ENCODE assay signal across 28 mouse cellular contexts in the genomic region with DNA sequence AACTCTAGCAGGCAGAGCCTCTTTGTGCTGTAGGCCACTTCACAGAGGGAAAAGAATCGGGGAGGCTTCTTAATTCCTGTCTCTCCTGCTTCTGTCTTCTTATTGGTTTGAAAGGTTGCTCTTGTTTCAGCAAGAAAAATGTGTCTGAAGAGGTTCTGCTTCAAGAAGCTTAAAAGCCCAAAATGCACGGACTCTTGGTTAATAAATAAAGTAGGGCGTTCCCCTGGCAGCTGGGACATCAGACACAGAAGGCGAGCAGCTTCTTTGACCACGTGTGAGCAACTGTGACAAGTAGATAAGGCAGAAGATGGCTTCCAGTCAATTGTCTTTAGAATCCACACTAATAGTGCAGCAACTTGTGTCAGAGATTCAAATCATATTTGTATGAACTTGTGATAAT.
DNase-seq lines count a peak whose midpoint lies in the region; ATAC-seq and TF ChIP-seq lines count a peak whose summit lies in the region.
"Had no signal": no experiment of that assay in that cellular context is flagged by ENCODE, and none has a peak within 500 bp of the region (broad histone marks: within the 10 kb centered on the region; RNA-seq: fewer than 3 reads in every experiment).

No protein-coding gene starts in this region.

- WGBS in kidney, embryonic 14.5 days, result 31% methylated on average over 5 of the region's 5 CpGs
- WGBS in kidney, embryonic 15.5 days, result 33% methylated on average over 5 of the region's 5 CpGs
- WGBS in stomach, postnatal 0 days, result 40% methylated on average over 5 of the region's 5 CpGs

- no peak for ATAC-seq in kidney, embryonic 14.5 days (ENCODE audit: low FRiP score, low TSS enrichment)
- ATAC-seq in kidney, embryonic 15.5 days (replicated peaks; ENCODE audit: low FRiP score), result no peak
- no peak for ATAC-seq in stomach, postnatal 0 days (ENCODE audit: low FRiP score, low TSS enrichment)
- ATAC-seq: activated CD4-positive, CD25-positive, alpha-beta regulatory T cell, adult 4 months; forebrain, postnatal 0 days; intestine, postnatal 0 days had no signal

- H3K9ac ChIP-seq in kidney, embryonic 14.5 days (ENCODE audit: low read depth, low read length), result no peak overlapping the region
- H3K9ac ChIP-seq in kidney, embryonic 15.5 days, result no peak overlapping the region
- no peak overlapping the region for H3K9ac ChIP-seq in stomach, postnatal 0 days (ENCODE audit: low read length)
- H3K9ac ChIP-seq: embryonic facial prominence, embryonic 12.5 days; forebrain, postnatal 0 days; heart, embryonic 12.5 days; hindbrain, embryonic 14.5 days; limb, embryonic 13.5 days; liver, embryonic 13.5 days; lung, embryonic 14.5 days; neural tube, embryonic 15.5 days had no signal

- H3ac ChIP-seq in myocyte (ENCODE audit: control insufficient read depth, insufficient read length), result no peak overlapping the region

- no peak overlapping the region; the same call in 1 of the 2 replicates for H3K27ac ChIP-seq in kidney, embryonic 14.5 days (ENCODE audit: low read depth, low read length)
- H3K27ac ChIP-seq in kidney, embryonic 15.5 days, result peak overlapping the region; percentile 41; the same call in 1 of the 2 replicates
- H3K27ac ChIP-seq in stomach, postnatal 0 days (replicated peaks), result no peak overlapping the region
- H3K27ac ChIP-seq: embryonic facial prominence, embryonic 12.5 days; heart, adult 2 months; hindbrain, embryonic 14.5 days; limb, embryonic 13.5 days; liver, embryonic 13.5 days; neural tube, embryonic 15.5 days had no signal

- H3K4me2 ChIP-seq in kidney, embryonic 14.5 days (replicated peaks; ENCODE audit: low read depth, low read length), result no peak overlapping the region
- H3K4me2 ChIP-seq in kidney, embryonic 15.5 days, result no peak overlapping the region
- peak overlapping the region; percentile 38 for H3K4me2 ChIP-seq in myocyte (ENCODE audit: low read depth)
- H3K4me2 ChIP-seq in stomach, postnatal 0 days (replicated peaks; ENCODE audit: low read depth), result no peak overlapping the region
- H3K4me2 ChIP-seq: embryonic facial prominence, embryonic 12.5 days; heart, embryonic 12.5 days; hindbrain, embryonic 14.5 days; limb, embryonic 13.5 days; liver, embryonic 13.5 days; lung, embryonic 14.5 days; midbrain, embryonic 11.5 days; neural tube, embryonic 15.5 days had no signal

- TF ChIP-seq CTCF in stomach, postnatal 0 days (IDR thresholded peaks at IDR 0.05; ENCODE audit: low read depth), result no peak

- no peaks in the 10 kb centered on the region for H3K9me3 ChIP-seq in kidney, embryonic 14.5 days (ENCODE audit: control insufficient read depth, low read length)
- H3K9me3 ChIP-seq in kidney, embryonic 15.5 days (replicated peaks), result no peaks in the 10 kb centered on the region
- no peaks in the 10 kb centered on the region for H3K9me3 ChIP-seq in stomach, postnatal 0 days (ENCODE audit: control insufficient read depth, low read length)
- H3K9me3 ChIP-seq: embryonic facial prominence, embryonic 12.5 days; heart, embryonic 12.5 days; limb, embryonic 13.5 days; liver, embryonic 13.5 days; neural tube, embryonic 15.5 days had no signal

- H3K4me1 ChIP-seq in kidney, embryonic 14.5 days (ENCODE audit: control insufficient read depth, insufficient read depth, low read length), result peaks cover 10% of the 10 kb centered on the region
- peaks cover 31% of the 10 kb centered on the region for H3K4me1 ChIP-seq in kidney, embryonic 15.5 days
- no peaks in the 10 kb centered on the region for H3K4me1 ChIP-seq in stomach, postnatal 0 days (replicated peaks; ENCODE audit: control insufficient read depth, insufficient read depth)
- H3K4me1 ChIP-seq: embryonic facial prominence, embryonic 12.5 days; heart, embryonic 12.5 days; liver, embryonic 13.5 days; neural tube, embryonic 15.5 days had no signal

- no peak for TF ChIP-seq POLR2A in myocyte (IDR thresholded peaks at IDR 0.05; ENCODE audit: insufficient read length, low read depth)

- no peaks in the 10 kb centered on the region for H3K36me3 ChIP-seq in kidney, embryonic 14.5 days (ENCODE audit: control insufficient read depth, insufficient read depth, low read length)
- no peaks in the 10 kb centered on the region for H3K36me3 ChIP-seq in kidney, embryonic 15.5 days
- no peaks in the 10 kb centered on the region for H3K36me3 ChIP-seq in myocyte (ENCODE audit: control insufficient read depth, insufficient read depth)
- H3K36me3 ChIP-seq in stomach, postnatal 0 days (ENCODE audit: control insufficient read depth, insufficient read depth, low read length), result no peaks in the 10 kb centered on the region
- H3K36me3 ChIP-seq: embryonic facial prominence, embryonic 12.5 days; heart, embryonic 12.5 days; limb, embryonic 13.5 days; liver, embryonic 13.5 days; neural tube, embryonic 15.5 days had no signal

- no peaks in the 10 kb centered on the region for H3K27me3 ChIP-seq in kidney, embryonic 14.5 days (ENCODE audit: control insufficient read depth, insufficient read depth, low read length)
- no peaks in the 10 kb centered on the region for H3K27me3 ChIP-seq in kidney, embryonic 15.5 days
- H3K27me3 ChIP-seq in myocyte (ENCODE audit: control insufficient read depth, insufficient read depth, insufficient read length), result no peaks in the 10 kb centered on the region
- no peaks in the 10 kb centered on the region for H3K27me3 ChIP-seq in stomach, postnatal 0 days (ENCODE audit: control insufficient read depth, insufficient read depth, low read length)
- H3K27me3 ChIP-seq: embryonic facial prominence, embryonic 12.5 days; heart, embryonic 12.5 days; liver, embryonic 13.5 days had no signal

- H3K4me3 ChIP-seq in kidney, embryonic 14.5 days (ENCODE audit: low read length), result no peak overlapping the region
- H3K4me3 ChIP-seq in kidney, embryonic 15.5 days (replicated peaks), result no peak overlapping the region
- no peak overlapping the region for H3K4me3 ChIP-seq in myocyte
- no peak overlapping the region for H3K4me3 ChIP-seq in stomach, postnatal 0 days (ENCODE audit: low read depth, low read length)
- H3K4me3 ChIP-seq: embryonic facial prominence, embryonic 12.5 days; heart, adult 2 months; heart, embryonic 12.5 days; limb, embryonic 13.5 days; liver, embryonic 13.5 days; neural tube, embryonic 15.5 days had no signal

- H3K79me2 ChIP-seq in myocyte (ENCODE audit: control insufficient read depth, insufficient read depth), result no peaks in the 10 kb centered on the region

- peak; percentile 72 to 78 for DNase-seq in kidney, adult 8-10 months
- peak; percentile 3 for DNase-seq in retina, embryonic 14.5 days (ENCODE audit: low spot score)
- no peak for DNase-seq in retina, postnatal 1 day
- DNase-seq in stomach, postnatal 0 days (ENCODE audit: low spot score), result no peak
- DNase-seq in lung, adult 18-20 months, result no peak
- DNase-seq: adrenal gland, adult 2 months; adrenal gland, postnatal 36 days; B cell, adult 2 months; cerebellum, adult 9-10 months; cerebellum, postnatal 36 days; forebrain, postnatal 0 days; heart, adult 2 months; heart, postnatal 4 days; liver, embryonic 13.5 days; right cerebral cortex, adult 18-20 months; right cerebral cortex, postnatal 4 days had no signal

- no peak for TF ChIP-seq EP300 in stomach, postnatal 0 days (optimal IDR thresholded peaks at IDR 0.05)

TF ChIP-seq in myocyte, 11 proteins besides CTCF, POLR2A, EP300 and RAD21:
- TF ChIP-seq TCF3 (IDR thresholded peaks at IDR 0.05; ENCODE audit: insufficient read length, low read depth), result no peak
- no peak for TF ChIP-seq E2F4 (IDR thresholded peaks at IDR 0.05; ENCODE audit: insufficient read depth)
- no peak for TF ChIP-seq CEBPB (IDR thresholded peaks at IDR 0.05; ENCODE audit: insufficient read depth, poor library complexity, severe bottlenecking)
- no peak for TF ChIP-seq USF1 (IDR thresholded peaks at IDR 0.05; ENCODE audit: low read depth)
- no peak for TF ChIP-seq TCF12 (IDR thresholded peaks at IDR 0.05; ENCODE audit: insufficient read depth, poor library complexity, severe bottlenecking)
- TF ChIP-seq MYOD1 (IDR thresholded peaks at IDR 0.05; ENCODE audit: control insufficient read depth in 1 of 3, insufficient read length in 2 of 3, low read depth in 2 of 3), result no peak
- TF ChIP-seq MAX (IDR thresholded peaks at IDR 0.05; ENCODE audit: low read depth), result no peak
- TF ChIP-seq SRF (IDR thresholded peaks at IDR 0.05; ENCODE audit: control insufficient read depth, insufficient read length, low read depth), result no peak
- TF ChIP-seq MYOG (IDR thresholded peaks at IDR 0.05; ENCODE audit: control insufficient read depth in 1 of 3, insufficient read depth in 1 of 3, insufficient read length in 2 of 3, low read depth in 2 of 3), result no peak
- no peak for TF ChIP-seq REST (IDR thresholded peaks at IDR 0.05; ENCODE audit: insufficient read depth, insufficient read length)
- TF ChIP-seq POLR2AphosphoS2 (IDR thresholded peaks at IDR 0.05; ENCODE audit: insufficient read length, low read depth), result no peak

Comparison
In these comparisons a context has a peak if more than half of its experiments do, and no peak if none do; other contexts are left out.
1. DNase-seq: peak in kidney, adult 8-10 months (2 of 2) and retina, embryonic 14.5 days (single experiment); none in retina, postnatal 1 day (single experiment), stomach, postnatal 0 days (single experiment) and lung, adult 18-20 months (0 of 2).